Mouse (Mus musculus) CD4-positive, CD25-positive, alpha-beta regulatory T cell, adult 2 months (primary cell): Measurements from ENCODE around the gene Tmem53.

Experiments
- DNase-seq: peaks from one replicate; pipeline ENCODE4 v3.0.0-alpha.2; 2012; ENCODE audit warnings: low read depth, low spot score

Gene Tmem53

DNA sequence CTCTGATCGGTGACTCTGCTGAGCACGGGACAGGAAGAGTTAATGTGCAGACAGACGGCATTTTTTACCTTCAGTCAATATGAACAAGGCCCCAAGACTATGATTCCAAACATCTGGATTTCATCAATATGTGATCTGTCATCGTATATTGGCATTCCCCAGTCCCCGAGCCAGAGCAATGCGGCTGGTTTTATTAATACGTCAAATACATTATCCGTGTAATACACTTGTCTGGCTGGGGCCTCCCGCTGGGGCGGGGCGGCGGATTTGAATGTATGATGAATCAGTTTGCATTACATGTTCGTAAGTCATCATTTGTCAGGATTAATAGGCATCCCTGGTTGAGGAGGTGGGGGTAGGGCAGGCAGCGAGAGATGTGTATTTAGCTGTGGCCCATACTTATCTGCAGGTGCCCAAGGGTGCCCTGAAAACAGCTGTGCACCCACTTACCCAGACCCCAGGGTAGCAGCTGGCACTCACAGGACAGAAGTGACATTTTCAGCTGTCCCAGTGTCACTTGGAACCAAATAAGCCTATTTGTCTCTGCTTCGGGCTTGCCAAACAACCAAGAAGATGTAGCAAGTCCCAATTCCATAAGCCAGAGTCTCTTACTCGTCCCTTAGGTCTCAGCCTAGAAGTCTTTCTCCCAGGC is 63.2 kb downstream of the Tmem53 start:
- no peak for DNase-seq

DNA sequence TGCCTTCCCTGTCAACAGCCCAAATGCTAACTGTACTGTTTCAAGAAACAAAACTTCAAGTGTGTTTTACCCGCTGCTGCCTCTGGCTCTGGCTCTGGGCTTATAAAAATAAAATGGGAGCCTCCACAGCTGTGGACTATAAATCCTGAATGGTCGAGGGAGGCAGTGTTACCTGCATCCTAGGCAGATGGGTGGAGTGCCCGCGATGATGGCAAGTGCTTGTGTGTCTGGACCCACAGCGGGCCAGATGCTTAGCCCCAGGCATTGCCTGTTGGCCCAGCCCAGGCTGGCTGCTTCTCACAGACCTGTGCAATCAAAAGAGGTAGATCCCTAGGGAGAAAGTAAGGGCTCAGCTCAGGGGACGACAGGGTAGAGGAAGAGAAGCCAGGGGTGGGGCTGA is 65.0 kb downstream of the Tmem53 start:
- no peak for DNase-seq

GRCm38 (mm10) chr4:117317701-117318190 is 66.0 kb downstream of the Tmem53 start:
- DNase-seq: no peak
